Mouse (Mus musculus) forebrain, embryonic 11.5 days (tissue): Measurements from ENCODE around the gene Atp2c2. TPM values are rescaled to one million over a fixed set of nuclear protein-coding genes. Genes with fewer than 3 reads are reported as not detected.
A peak's percentile ranks its signal among the peaks of the same experiment; 100 is the strongest.

Experiments
- ATAC-seq: fragments of 200-750 bp; cut with Nextera tagmentation; replicated peaks from 2 replicates; pipeline ENCODE4 v1.8.0; 2017; ENCODE audit warnings: moderate TSS enrichment; ENCODE audit not compliant: low FRiP score
- DNase-seq: peaks from one replicate; pipeline ENCODE4 v3.0.0-alpha.2; 2017; ENCODE audit warnings: low spot score
- H3K27ac ChIP-seq: fragments of 300-500 bp; sonication (generic); 2 replicates; pipeline ENCODE4 v1.5.1; 2014; ENCODE audit warnings: low read depth, low read length
- H3K27me3 ChIP-seq: fragments of 300-500 bp; sonication (generic); 2 replicates; pipeline ENCODE4 v1.6.1; 2014; ENCODE audit warnings: mild to moderate bottlenecking, low read length, mixed read lengths; ENCODE audit not compliant: control insufficient read depth, insufficient read depth
- H3K36me3 ChIP-seq: fragments of 300-500 bp; sonication (generic); 2 replicates; pipeline ENCODE4 v1.6.1; 2014; ENCODE audit warnings: mild to moderate bottlenecking, low read length, moderate library complexity, mixed read lengths; ENCODE audit not compliant: control insufficient read depth, insufficient read depth
- H3K4me1 ChIP-seq: fragments of 300-500 bp; sonication (generic); replicated peaks from 2 replicates; pipeline ENCODE4 v1.6.1; 2014; ENCODE audit warnings: low read length, mixed read lengths; ENCODE audit not compliant: control insufficient read depth, insufficient read depth
- H3K4me2 ChIP-seq: fragments of 300-500 bp; sonication (generic); 2 replicates; pipeline ENCODE4 v1.6.1; 2014; ENCODE audit warnings: low read depth, mild to moderate bottlenecking, low read length, moderate library complexity, mixed read lengths; ENCODE audit not compliant: severe bottlenecking
- H3K4me3 ChIP-seq: fragments of 300-500 bp; sonication (generic); 2 replicates; pipeline ENCODE4 v1.5.1; 2014; ENCODE audit warnings: low read depth, low read length
- H3K9ac ChIP-seq: fragments of 300-500 bp; sonication (generic); 2 replicates; pipeline ENCODE4 v1.6.1; 2014; ENCODE audit warnings: low read length
- H3K9me3 ChIP-seq: fragments of 300-500 bp; sonication (generic); 2 replicates; pipeline ENCODE4 v1.6.1; 2016; ENCODE audit warnings: low read length, mixed read lengths; ENCODE audit not compliant: control insufficient read depth
- WGBS: fragments of 180-500 bp; shearing (Covaris S2); extraction: QIAGEN DNeasy Blood & Tissue Kit; methylation state at CpG from one replicate; pipeline ENCODE4 v1.1.7; 2014; 5-methylcytosine and 5-hydroxymethylcytosine counted together
- polyA plus RNA-seq: library from polyadenylated mRNA; unstranded; fragments of >200 nt; fragmentation: Nextera tagmentation; extraction: Ambion mirVana; gene quantifications from 2 replicates; pipeline ENCODE4 v1.2.1, GENCODE M21; 2014

Gene Atp2c2
- polyA plus RNA-seq, 1 experiment from 2014 or later: 1.0 TPM

DNA sequence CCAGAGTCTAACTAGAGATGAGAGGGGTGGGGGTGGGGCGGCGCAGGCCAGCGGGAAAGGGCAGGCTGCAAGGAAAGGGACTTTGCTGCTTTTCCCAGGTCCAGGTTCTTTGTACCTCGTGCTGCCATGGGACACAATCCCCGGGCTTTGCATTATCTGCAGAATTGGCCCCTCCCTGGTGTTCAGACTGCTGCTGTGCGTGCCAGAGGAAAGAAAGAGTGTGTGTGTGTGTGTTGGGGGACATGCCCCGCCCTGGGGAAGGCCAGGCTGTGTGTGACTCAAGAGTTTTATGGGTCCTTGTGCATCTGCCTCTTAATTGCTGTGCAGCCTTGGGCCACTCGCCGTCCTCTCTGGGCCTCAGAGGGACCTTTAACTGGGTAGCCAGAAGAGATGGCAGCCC lies 31.4 kb upstream of the Atp2c2 start:
- 0 out of 2 replicates have a peak, but pooled peaks have one; percentile 24 for ATAC-seq
- no peak overlapping the region for H3K27ac ChIP-seq
- H3K4me3 ChIP-seq: no peak overlapping the region

DNA sequence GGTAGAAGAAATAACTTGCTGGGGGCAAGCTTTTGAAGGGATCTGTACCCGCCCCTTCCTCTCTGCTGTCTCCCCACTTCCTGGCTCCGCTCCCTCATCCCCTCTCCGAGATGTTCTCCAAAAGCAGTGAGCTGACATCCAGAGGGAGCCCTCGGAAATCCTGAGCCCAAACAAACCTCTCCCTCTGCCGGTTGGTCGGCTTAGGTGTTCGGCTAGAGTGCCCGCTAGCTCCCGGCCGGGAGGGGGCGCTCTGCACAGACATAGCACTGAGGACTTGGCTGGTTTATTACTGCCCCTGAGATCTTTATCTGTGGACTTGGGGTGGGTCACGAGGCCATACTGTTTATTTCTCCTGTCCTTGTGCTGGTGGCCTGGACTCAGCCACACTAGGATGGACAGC lies 30.5 kb upstream of the Atp2c2 start:
- no peaks in the 10 kb centered on the region for H3K36me3 ChIP-seq
- 0 out of 2 replicates have a peak, but pooled peaks cover 3% of the 10 kb centered on the region for H3K4me1 ChIP-seq
- H3K4me3 ChIP-seq: no peak overlapping the region
- DNase-seq: no peak
- no peak overlapping the region for H3K9ac ChIP-seq
- H3K27me3 ChIP-seq: no peaks in the 10 kb centered on the region
- no peak overlapping the region for H3K4me2 ChIP-seq
- no peak for ATAC-seq
- no peak overlapping the region for H3K27ac ChIP-seq
- H3K9me3 ChIP-seq: no peaks in the 10 kb centered on the region
- WGBS: 61% methylated on average over 12 of the region's 12 CpGs

More for the DNA sequence above, 31.4 kb upstream of the Atp2c2 start:
- 53% methylated on average over 9 of the region's 9 CpGs for WGBS
- no peak overlapping the region for H3K9ac ChIP-seq
- no peak for DNase-seq
- no peak overlapping the region for H3K4me2 ChIP-seq
- H3K27me3 ChIP-seq: no peaks in the 10 kb centered on the region
- no peaks in the 10 kb centered on the region for H3K36me3 ChIP-seq
- H3K9me3 ChIP-seq: no peaks in the 10 kb centered on the region
- 0 out of 2 replicates have a peak, but pooled peaks cover 3% of the 10 kb centered on the region for H3K4me1 ChIP-seq

DNA sequence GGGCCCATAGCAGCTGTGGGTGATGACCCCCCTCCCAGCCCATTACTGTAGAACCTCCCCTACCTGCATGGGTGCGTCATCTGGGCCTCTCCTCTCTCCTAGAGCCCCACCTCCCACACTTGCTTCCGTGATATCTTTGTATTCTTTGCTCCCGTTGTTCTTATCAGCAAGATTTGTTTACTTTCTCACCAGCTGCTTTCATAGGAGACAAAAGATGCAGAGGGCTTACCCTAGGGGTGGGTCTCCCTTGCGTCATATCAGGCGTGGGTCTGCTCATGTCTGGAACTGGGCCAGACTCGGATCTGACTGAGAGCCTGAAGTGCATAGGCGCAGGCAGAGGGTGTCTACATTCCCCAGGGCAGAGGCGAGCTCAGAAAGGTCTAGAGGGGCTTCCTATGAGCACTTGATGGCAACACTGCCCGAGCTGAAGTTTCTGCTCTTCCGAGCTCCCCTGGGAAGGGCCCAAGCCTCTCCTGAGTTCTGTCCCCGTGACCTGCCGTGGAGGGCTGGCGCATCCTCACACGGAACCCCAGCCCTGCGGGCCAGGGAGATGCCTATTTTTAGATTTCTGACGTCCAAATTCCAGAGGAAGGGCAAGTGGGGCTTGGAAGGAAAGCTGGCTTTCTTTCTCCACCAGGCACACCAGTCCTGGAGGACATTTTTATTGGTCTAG lies 29.3 kb upstream of the Atp2c2 start:
- whole genome bisulfite sequencing: 77% methylated on average over 16 of the region's 16 CpGs
- DNase-seq (no peak), ATAC-seq (no peak)
- no peak overlapping the region for H3K4me3 ChIP-seq
- no peaks in the 10 kb centered on the region for H3K9me3 ChIP-seq
- no peak overlapping the region for H3K9ac ChIP-seq
- H3K27me3 ChIP-seq: no peaks in the 10 kb centered on the region
- 0 out of 2 replicates have a peak, but pooled peaks cover 3% of the 10 kb centered on the region for H3K4me1 ChIP-seq
- H3K4me2 ChIP-seq: no peak overlapping the region
- H3K27ac ChIP-seq: no peak overlapping the region
- no peaks in the 10 kb centered on the region for H3K36me3 ChIP-seq

DNA sequence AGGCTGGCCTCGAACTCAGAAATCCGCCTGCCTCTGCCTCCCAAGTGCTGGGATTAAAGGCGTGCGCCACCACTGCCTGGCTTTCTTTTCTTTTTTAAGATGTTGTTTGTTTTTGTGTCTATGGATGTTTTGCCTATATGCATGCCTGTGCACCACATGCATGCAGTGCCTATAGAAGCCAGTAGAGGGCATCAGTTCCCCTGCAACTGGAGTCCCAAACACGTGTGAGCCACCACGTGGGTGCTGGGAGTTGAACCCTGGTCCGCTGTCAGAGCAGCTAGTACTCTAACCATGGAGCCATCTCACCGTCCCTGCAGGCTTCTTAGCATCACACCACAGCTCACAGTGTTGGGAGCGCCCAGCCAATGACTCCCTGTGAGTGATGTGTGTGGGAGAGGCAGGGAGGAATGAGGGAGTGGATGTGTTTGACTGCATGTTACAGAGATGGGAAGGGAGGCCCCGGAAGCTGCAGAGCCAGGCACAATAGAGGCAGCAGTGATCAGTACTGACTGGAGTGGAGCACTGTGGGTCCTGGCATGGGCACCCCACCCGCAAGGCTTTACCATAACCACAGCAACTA lies 25.7 kb upstream of the Atp2c2 start:
- no peak overlapping the region for H3K9ac ChIP-seq
- H3K9me3 ChIP-seq: no peaks in the 10 kb centered on the region
- H3K4me2 ChIP-seq: no peak overlapping the region
- H3K27ac ChIP-seq: no peak overlapping the region
- DNase-seq (no peak), ATAC-seq (no peak)
- 0 out of 2 replicates have a peak, but pooled peaks cover 3% of the 10 kb centered on the region for H3K4me1 ChIP-seq
- H3K36me3 ChIP-seq: no peaks in the 10 kb centered on the region
- no peaks in the 10 kb centered on the region for H3K27me3 ChIP-seq
- H3K4me3 ChIP-seq: no peak overlapping the region
- 83% methylated on average over 9 of the region's 11 CpGs for WGBS

DNA sequence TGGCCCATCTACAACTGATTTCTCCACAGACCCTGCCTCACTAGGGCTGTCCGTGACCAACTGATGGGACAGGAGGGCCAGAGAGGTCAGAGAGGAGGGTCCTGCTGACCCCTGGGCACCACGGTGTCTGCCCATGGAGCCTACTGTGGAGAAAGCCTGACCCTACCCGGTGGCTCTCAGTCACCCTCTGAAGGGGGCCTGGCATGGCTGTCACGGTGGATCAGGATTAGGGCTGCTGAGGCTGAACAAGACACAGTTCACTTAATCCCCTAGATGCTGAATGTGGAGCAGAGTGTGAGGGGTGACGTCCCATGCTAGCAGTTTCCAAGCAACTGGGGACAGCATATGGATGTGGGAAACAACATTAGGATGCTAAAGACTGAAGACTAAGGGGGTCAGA lies 24.4 kb upstream of the Atp2c2 start:
- Histone ChIP-seq H3K9ac (no peak overlapping the region), H3K4me3 (no peak overlapping the region), H3K4me1 (0 out of 2 replicates have a peak, but pooled peaks cover 3% of the 10 kb centered on the region), H3K27ac (no peak overlapping the region), H3K36me3 (no peaks in the 10 kb centered on the region), H3K9me3 (no peaks in the 10 kb centered on the region), H3K4me2 (no peak overlapping the region), H3K27me3 (no peaks in the 10 kb centered on the region)
- ATAC-seq (no peak), DNase-seq (no peak)
- 61% methylated on average over 5 of the region's 5 CpGs for WGBS

DNA sequence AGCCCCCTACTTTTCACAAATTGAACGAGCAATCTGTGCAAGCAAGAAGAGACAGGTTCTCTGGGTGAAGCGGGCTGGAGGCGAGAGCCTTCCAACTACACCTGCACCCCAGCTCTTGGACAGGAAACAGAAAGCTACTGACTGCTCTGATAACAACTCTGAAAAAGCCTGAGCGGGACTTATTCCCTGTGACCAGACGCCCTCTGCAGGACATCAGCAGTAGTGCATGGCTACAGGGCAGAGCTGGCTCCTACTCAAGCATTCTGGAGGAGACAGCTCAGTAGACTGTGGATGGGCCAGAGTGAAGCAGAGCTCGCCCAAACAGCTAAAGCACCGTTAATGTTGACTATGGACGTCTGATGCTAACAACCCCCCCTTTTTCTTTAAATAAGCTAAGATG lies 23.4 kb upstream of the Atp2c2 start:
- 0 out of 2 replicates have a peak, but pooled peaks cover 3% of the 10 kb centered on the region for H3K4me1 ChIP-seq
- DNase-seq (peak; percentile 91), ATAC-seq (no peak)
- no peak overlapping the region for H3K4me3 ChIP-seq
- no peak overlapping the region for H3K4me2 ChIP-seq
- no peak overlapping the region for H3K9ac ChIP-seq
- H3K9me3 ChIP-seq: no peaks in the 10 kb centered on the region
- H3K36me3 ChIP-seq: no peaks in the 10 kb centered on the region
- no peaks in the 10 kb centered on the region for H3K27me3 ChIP-seq
- 17% methylated on average over 8 of the region's 8 CpGs for WGBS
- H3K27ac ChIP-seq: no peak overlapping the region

DNA sequence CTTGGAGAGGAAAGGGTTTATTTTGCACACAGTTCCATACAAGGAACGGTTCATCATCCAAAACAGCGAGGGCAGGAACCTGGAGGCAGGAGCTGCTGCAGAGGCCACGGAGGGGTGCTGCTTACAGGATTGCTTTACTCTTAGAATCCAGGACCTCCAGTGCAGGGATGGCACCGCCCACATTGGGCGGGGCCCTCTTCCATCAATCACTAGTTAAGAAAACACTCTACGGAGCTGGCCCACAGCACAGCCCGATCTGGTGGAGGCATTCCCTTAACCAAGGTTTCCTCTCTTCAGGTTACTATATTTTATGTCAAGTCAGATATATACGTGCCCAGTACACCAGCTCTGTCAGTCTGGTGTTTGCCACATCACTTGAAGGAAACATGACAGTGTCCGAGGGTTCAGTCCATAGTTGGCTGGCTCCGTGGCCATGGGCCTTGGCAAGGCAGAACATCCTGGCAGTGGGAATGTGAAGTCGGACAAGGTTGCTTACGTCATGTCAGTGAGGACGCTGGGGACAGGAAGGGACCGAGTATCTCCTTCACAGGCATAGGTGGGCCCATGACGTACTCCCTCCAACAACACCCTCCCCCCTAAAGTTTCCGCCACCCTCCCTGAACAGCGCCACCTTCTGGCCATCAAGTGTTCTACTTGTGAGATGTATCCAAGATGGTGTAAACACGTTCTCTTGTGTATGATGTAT lies 21.5 kb upstream of the Atp2c2 start:
- Histone ChIP-seq H3K27me3 (no peaks in the 10 kb centered on the region), H3K27ac (no peak overlapping the region), H3K9me3 (no peaks in the 10 kb centered on the region), H3K9ac (no peak overlapping the region; the same call in 1 of the 2 replicates), H3K36me3 (no peaks in the 10 kb centered on the region), H3K4me1 (0 out of 2 replicates have a peak, but pooled peaks cover 3% of the 10 kb centered on the region), H3K4me3 (peak overlapping the region; percentile 15; the same call in 1 of the 2 replicates), H3K4me2 (peak overlapping the region; percentile 43)
- DNase-seq: peak; percentile 78
- peak; percentile 67 for ATAC-seq
- WGBS: 3% methylated on average over 18 of the region's 18 CpGs

DNA sequence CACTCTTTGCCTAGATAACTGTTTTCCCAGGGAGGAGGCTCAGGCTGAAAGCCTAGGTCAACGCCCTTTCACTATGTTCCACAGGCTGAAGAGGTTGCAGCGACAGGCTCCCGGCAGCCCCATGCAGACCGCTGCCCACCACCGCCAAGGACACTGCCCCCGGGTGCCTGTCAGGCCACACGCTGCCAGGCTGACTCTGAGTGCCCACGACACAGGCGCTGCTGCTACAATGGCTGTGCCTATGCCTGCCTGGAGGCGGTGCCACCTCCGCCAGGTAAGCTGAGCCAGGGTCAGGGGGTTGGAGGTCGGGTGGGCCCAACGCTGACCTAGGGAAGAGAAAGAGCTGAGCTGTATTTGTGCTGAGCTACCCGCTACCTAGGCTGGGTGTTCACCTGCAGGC lies 20.6 kb upstream of the Atp2c2 start:
- Histone ChIP-seq H3K4me3 (no peak overlapping the region), H3K4me1 (0 out of 2 replicates have a peak, but pooled peaks cover 3% of the 10 kb centered on the region), H3K27me3 (no peaks in the 10 kb centered on the region), H3K9me3 (no peaks in the 10 kb centered on the region), H3K36me3 (no peaks in the 10 kb centered on the region), H3K4me2 (no peak overlapping the region), H3K27ac (no peak overlapping the region), H3K9ac (no peak overlapping the region)
- 64% methylated on average over 14 of the region's 14 CpGs for WGBS
- DNase-seq (no peak), ATAC-seq (no peak)
